Mouse (Mus musculus) stomach, adult 2 months (tissue): ENCODE data around the gene Ccdc80. TPM values are rescaled to one million over a fixed set of nuclear protein-coding genes. Genes with fewer than 3 reads are reported as not detected.

Experiments used
- polyA plus RNA-seq: library from polyadenylated mRNA; depleted of rRNA; stranded (reverse); fragments of >200 nt; gene quantifications from 2 replicates; pipeline ENCODE4 v1.2.3, GENCODE M21; 2012; rRNA removed

Ccdc80 gene
- polyA plus RNA-seq: 12.3 and 12.8 TPM in 2 replicates

GRCm38 (mm10) chr16:45093137-45093731, at the start of gene Ccdc80:
Gene Ccdc80 (plus strand): TSS chr16:45093402.

DNA sequence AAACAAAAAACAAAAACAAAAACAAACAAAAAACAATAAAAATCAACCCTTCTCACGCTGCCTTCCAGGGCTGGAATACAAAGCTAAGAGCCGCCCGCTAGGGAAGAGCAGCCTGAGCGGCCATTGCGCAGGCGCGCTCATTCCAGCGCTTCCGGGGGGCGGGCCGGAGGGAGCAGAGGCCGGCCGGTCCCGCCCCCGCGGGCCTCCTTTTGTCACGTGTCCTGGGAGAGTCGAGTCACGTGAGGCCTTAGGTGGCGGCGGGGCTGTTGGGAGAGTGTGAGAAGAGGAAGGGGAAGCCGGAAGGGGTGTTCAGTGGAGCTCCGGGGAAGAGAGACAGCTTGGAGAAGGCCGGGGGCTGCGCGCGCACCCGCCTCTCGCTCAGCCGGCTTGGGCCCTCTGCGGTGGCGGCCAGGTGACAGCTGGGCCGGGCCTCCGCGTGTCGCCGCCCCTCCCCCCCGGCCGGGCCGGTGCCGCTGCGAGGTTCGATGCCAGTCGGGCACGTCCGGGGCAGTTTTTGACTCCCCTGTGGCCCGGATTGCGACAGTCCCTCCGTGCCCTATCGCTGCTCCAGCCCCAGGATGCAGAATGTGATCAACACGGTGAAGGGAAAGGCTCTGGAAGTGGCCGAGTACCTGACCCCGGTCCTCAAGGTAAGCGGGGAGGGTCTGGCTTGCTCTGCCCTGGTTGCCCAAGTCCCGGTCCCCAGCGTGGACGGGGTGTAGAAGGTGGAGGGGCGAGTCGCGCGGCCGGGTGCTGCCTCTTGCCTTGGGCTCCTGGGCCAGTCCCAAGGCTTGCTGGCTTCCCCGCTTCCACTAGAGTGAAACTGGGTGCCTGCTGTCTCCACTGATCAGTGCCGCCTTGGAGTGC, 65.6 kb downstream of the Ccdc80 start, which contains the start of the genes Slc35a5 and Atg3:
Gene Slc35a5 (minus strand): TSS at position 185 of the 867 bp plus-strand sequence.
Gene Atg3 (plus strand): TSS at position 264 of the 867 bp plus-strand sequence.

Other genes with a start within 250 kb of the Ccdc80 start
- not detected in 2 replicates for gene Cd200r2, start 226.3 kb upstream of the Ccdc80 start, polyA plus RNA-seq
- 0.30 TPM in 1 of 2 replicates, not detected in the other for gene Cd200r3, start 149.7 kb upstream of the Ccdc80 start, polyA plus RNA-seq
- gene Slc35a5, start 65.3 kb downstream of the Ccdc80 start, polyA plus RNA-seq: 1.2 and 2.0 TPM in 2 replicates
- 10.6 and 22.5 TPM in 2 replicates for gene Atg3, start 65.4 kb downstream of the Ccdc80 start, polyA plus RNA-seq
- 0.02 and 0.06 TPM in 2 replicates for gene Btla, start 130.9 kb downstream of the Ccdc80 start, polyA plus RNA-seq